Mouse (Mus musculus): ENCODE measurements around the gene Lrr1.
A peak's percentile ranks its signal among the peaks of the same experiment; 100 is the strongest.

Lrr1 gene

DNA sequence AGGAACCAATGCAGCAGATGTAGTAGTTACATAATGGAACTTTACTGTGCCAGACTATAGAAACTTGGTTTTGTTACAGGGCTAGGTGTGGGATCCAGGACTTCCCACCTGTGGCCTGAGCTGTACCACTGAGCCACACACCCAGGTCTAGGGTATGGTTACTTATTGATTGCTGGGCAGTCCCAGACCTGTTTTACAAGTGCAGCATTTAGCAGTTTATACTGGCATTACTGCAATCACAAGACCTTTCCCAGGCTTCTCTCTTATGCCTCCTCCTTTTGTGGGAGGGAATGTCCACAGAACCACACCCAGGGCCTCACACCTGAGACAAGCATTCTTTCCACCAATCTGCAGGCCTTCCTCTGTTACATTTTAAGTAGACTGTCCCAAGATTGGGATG lies 30.4 kb downstream of the Lrr1 start:
- no peak for DNase-seq (ENCODE audit: low spot score)

DNA sequence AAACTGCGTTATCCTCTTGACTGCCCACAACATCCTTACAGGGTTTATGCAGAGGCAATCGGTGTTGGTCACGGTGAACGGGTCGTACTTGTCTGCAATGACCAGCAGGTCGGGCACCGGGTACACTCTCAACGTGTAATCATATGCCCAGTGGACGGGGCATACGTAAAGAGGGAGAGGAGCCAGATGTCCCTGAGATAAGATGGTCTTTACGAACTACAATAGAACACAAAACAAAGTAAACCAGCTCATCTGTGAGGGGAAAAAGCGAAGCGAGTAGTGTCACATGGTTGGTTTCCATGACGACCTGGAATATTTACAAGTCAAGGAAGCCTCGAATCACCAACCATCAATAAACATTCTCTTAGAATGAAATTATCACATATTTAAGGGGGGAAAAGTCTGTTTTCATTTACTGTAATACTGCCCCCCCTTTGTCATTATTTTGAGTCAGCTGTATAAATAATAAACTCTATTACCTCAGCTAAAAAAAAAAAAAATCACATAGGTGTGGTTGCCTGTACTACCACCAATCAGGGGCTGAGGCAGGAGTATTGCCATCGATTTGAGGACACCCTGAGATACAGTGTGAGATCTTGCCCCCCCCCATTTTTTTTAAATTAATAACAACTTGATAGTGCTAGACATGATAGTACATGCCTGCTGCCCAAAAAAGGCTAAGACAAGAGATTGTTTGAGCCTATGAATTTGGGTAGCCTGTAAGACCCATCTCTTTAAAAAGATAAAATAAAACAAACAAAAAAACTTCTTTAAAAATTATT lies 35.6 kb downstream of the Lrr1 start, which contains the start of gene Gm49384:
Gene Gm49384 (minus strand): TSS at position 216 of the 782 bp plus-strand sequence.
- no peak for DNase-seq (ENCODE audit: low spot score)

DNA sequence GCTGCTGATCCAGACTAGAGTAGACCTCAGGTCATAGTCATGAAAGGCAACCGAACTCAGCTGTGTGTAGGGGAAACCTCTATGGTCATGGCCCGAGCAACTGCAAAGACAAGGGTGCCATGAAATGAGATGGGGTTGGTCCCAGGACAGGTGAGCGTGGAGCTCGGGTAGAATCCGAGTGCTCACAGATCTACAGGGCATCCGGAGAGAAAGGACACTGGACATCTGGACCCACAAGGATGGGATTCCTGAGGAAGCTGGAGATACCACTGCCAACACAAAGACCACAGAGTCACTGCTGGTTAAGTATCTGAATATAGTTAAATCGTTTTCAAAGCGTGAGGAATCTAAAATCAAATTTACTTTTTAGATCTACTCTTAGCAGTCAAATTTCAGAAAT lies 38.8 kb downstream of the Lrr1 start:
- DNase-seq (ENCODE audit: low spot score), result no peak

DNA sequence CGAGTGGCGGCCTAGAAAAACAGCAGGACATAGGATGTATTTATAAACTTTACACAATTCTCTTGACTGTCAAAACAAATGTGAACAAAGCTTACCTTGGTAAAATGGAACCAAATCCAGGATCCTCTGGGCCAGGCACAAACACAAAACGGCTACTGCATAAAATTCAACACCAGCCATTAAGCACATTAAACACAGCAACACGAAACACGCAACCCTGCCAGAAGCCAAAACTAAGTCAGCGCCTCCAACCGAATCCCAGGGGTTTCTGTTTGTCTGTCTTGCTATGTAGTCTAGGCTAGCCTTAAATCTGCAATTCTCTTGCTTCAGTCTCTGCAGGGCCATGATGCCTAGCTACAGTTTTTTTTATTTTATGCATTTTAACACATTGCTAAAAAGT lies 39.3 kb downstream of the Lrr1 start:
- DNase-seq (ENCODE audit: low spot score), result no peak

DNA sequence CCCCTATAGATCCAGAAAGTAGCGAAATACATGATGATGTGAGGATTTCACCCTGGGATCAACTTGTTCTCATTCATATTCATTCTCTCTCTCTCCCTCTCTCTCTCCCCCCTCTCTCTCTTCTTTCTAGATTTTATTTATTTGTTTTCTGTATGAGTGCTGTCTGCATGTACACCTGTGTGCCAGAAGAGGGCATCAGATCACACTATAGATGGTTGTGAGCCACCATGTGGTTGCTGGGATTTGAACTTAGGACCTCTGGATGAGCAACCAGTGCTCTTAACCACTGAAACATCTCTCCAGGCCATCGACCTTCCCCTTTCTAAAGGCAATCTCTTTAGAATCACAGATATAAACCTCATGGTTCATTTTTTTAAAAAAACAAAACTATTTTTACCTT lies 39.9 kb downstream of the Lrr1 start:
- no peak for DNase-seq (ENCODE audit: low spot score)

DNA sequence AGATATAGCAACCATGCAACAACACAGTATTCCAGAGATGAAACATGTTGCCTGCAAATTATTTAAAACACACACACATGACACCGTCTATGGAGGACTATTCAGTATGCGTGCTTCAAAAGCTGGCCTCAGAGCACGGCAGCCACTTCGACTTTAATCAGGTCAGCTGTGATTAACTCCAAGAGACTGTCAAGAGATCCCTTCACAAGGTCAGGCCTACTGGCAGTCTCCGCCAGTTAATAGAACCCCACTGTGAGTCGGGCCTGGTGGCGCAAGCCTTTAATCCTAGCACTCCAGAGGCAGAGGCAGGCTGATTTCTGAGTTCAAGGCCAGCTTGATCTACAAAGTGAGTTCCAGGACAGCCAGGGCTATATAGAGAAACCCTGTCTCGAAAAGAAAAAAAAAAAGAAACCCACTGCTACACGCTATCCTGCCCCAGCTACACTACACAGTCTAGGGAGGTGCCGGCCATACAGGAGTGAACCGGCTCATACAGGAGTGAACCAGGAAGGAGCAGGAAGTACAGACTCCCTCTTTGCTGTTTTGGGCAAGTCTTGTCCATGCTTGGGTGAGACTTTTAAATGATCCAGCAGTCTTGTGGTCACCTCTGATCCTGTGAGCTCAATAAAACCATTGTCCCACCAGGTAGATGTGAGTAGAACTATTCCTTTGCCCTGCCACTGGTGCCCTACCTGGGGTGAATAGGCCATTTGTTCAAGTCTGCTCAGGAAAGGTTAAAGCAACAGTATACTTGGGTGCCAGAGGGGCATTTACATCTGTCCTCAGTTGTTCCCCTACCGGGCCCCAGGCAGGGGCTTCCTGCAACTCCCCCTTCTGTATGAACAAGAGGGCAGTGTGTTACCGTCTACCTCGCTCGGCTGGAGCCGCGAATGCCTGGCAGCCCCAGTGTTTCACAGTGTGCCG lies 41.7 kb downstream of the Lrr1 start:
- no peak for DNase-seq (ENCODE audit: low spot score)

DNA sequence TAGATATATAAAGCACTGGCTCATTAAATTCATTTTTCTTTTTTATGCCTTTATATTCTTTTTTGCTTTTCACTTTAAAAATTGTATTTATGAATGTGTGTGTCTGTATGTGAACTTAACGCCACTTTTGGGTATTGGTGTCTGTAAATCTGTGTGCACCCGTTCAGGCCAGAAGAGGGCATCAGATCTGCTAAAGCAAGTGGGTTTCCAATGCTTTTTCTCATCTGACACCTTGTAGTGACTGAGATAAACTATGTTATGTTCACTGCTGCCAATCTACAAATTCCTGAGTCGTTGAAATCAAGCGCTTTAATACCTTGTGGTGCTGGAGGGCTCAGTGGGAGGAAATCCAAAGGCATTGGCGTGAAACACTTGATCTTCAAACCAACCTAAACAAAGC lies 42.4 kb downstream of the Lrr1 start:
- DNase-seq (ENCODE audit: low spot score), result no peak

DNA sequence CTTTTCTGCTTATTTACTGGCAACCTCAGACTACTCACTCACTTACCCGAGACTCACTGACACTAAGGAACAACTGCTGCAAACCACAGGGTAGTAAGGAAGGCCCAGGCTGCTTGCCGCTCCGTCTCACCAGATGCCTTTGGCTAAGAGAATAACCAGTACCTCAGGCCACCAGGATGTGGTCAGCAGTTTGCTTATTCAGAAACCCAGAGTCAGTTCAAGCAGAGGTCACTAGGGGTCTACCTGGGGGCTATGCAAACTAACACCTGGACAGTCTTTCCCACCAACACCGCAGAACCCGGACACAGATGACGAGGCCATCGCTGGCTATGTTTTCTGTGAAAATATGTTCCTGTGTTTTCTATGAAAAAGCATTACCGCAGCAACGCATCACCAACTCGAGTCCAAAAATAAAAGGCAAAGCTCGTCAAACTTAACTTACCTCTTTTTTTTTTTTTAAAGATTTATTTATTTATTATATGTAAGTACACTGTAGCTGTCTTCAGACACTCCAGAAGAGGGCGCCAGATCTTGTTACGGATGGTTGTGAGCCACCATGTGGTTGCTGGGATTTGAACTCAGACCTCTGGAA lies 44.7 kb downstream of the Lrr1 start:
- no peak for DNase-seq (ENCODE audit: low spot score)

DNA sequence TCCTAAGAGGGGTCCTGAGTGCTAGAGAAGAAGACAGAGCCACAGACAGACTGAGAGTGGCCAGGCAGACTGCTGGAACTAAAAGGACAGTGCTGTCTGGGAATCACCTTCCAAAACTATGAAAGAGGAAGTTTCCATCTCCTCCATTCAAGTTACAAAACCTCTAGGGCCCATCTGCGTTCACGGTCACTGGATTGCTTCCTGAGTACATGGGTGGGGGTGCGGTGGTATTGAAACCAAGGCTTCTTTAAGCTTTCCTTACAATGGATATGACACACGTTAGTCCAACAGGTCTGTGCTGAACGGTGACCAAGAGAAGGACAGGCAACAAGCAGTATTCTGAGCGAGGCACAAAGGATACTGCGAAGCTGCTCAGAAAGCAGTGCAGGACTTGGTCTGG lies 45.8 kb downstream of the Lrr1 start:
- no peak for DNase-seq (ENCODE audit: low spot score)

DNA sequence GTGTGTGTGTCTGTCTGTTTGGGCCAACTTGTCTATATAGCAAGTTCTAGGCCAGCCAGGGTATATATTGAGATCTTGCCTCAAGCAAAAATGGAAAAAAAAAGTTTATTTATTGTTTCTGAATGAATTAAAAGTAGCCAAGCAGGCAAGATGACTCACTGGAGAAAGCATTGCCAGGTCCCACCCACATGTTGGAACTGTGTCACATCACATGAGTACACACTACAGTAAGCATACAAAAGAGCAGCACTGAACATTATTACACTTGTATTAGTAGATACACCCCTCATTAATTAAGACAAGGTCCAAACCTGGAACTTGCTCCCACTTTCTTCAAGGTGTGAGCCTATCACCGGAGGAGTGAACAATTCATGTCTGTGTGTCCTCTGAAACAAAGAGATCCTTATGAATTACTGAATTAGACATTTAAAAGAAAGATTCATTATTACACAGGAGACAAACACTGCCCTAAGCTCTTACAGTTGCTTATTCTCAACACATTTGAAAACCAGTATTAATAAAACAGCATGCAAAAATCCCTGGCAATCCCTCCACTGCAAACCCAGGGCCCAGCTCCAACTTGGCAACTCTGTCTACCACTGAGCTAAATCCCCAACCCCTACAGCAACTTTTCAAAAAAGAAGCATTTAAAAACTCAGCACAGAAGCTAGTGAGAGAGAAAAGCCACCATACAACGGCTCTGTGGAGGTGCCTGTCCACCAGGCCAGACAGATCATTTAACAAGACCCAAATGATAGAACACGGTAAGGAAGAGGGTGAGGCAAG lies 46.6 kb downstream of the Lrr1 start:
- peak; percentile 49 for DNase-seq (ENCODE audit: low spot score)

DNA sequence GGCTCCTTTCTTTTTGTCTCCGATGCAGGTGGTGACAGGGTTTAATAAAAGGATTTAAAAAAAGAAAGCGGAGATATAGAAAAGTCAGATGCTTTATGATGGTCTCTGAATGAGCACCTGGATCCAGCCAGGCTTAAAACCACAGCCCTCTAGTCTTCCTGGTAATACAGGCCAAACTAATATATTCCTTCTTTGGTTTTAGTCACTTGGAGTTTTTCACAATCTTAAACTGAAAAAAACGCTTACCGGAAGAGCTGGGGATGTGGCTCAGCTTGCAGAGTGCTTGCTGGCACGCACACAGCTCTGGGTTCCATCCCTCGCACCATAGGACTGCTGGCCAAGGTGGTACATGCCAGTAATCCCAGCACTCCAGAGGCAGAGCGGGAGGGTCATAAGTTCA lies 48.0 kb downstream of the Lrr1 start:
- DNase-seq (ENCODE audit: low spot score), result no peak

DNA sequence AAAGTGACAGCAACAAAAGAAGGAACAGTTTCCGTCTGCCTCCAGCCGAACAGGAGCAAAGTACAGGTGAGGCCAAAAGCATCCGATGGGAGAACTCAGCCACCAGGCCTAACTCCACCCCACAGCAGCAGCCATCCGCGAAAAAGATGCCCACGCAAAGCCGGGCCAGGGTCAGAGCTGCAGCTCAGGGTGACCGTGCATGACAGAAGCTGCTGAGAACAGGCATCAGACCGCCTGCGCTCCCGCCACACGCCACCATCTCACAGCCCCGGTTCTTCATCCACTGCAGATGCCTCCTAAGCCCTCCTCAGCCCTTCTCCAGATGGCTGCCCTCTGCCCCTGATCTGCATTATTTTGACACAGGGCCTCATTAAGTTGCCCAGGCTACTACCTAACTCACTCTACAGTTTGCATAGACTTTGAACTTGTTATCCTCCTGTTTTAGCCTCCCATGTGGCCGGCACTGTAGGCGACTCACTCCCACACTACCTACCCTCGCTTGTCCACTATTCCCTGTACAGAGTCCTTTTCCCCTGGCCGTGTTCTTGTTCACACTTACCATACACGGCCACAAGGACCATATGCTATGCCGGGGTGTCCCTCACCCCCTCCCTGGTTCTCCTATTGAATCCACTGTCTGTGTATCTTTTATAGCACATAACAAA lies 52.1 kb downstream of the Lrr1 start:
- DNase-seq (ENCODE audit: low spot score), result no peak

DNA sequence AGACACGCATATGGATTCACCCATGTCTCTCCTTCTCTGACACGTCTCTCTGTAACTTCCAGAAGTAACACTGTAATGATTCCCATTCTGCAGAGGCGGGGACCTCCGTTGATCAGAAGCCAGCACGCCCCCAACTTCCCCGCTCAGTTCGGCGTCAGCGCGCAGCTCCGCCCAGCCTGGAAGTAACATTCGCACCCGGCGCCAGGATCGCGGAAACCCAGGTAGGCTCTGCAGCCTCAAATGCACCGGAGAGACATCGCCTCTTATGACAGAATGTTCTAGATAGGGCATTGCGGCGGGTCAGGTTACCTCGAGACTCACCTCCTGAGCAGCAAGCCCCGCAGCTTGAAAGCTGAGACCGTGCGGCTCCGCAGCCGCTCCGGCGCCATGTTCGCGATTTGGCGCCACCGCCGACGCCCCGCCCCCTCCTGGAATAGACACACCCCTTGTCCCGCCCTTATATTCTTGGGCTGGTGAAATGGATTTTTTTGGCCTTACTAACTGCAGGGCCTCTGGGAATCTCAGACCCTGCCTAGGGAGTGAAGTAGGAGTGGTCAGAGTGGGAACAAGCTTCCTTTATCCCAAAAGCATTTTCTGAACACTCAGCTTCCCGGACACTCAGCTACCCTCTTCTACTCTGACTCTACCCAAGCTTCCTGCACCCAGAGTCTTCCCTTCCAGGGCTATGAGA lies 59.3 kb downstream of the Lrr1 start, which contains the start of gene Pole2:
Gene Pole2 (minus strand): TSS at position 420 of the 691 bp plus-strand sequence.
- DNase-seq (ENCODE audit: low spot score), result peak; percentile 92
